Mouse (Mus musculus) frontal cortex, postnatal 25 days (tissue): Measurements from ENCODE around the gene Tmx2.
"Not testable (repeated sequence)": the region's sequence is repeated elsewhere in the genome, so short reads cannot be mapped to it uniquely, and the experiment has no call there.

ENCODE experiments used
- DNase-seq, 2 experiments: peaks; one replicate each; pipeline ENCODE4 v3.0.0; 2022; ENCODE audit warnings: low spot score in 2 of 2

Tmx2 gene

DNA sequence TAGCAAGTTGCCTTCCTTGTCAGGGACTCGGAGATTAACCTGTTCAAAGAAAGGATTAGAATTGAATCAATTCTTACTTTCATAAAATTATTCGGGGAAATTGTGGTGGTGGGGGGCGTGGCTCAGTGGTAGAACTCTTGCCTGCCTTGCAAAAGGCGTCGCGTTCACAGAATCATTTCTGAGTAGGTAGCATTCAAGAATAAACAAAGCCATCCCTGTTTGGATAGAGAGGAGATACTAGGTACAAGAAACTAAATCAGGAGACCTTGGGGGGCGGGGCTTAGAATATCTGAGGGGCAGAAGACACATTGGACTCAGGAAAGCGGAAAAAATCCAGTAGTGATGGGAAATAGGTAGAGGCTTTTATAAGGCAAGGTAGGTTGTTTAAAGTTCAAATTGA lies at the start of gene Tmx2:
Gene Tmx2 (minus strand): TSS at position 125 of the 400 bp plus-strand sequence.
- no peak for DNase-seq

DNA sequence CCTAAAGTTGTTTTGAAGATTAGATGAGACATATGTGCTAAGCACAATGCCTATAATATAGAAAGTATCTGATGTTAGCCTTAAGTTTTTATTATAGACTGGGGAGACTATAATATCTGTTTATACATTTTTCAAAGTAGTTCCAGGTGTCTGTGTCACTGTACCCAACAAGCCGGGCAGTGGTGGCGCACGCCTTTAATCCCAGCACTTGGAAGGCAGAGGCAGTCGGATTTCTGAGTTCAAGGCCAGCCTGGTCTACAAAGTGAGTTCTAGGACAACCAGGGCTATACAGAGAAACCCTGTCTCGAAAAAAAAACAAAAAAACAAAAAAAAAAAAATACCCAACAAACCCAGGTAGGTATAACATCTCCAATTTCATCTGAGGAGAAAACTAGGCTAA lies 49.3 kb upstream of the Tmx2 start:
- not testable (repeated sequence) for DNase-seq

DNA sequence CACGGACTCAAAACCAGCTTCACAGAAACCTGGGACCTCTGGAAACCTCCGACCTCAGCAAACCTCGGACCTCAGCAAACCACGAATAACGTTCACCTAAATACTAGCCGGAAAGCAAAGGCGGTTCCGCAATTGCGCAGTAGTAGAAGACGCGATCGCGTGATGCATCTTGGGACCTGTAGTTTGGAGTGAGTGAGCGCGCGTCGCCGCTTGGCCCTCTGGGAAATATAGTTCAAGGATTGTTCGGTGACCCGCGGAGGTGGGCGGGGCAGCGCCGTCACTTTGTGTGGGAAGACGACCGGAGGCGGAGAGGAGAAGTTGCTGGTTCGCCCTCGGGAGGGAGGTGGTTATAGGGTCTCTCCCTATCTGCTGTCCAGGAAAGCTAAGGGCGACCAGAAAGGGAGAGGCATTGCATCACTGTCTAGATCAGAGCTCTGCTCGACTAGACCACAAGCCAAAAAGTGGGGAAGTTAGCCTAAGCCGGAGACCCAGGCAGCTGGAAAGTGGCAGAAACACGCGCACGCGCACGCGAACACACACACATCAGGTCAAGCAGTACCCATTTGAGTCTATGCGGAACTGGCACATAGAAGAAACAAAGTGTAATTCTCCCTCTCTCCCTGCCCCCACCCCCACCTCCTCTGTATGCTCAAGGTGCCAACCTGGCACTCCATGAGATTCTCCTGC lies 48.4 kb upstream of the Tmx2 start, which contains the start of gene Clp1:
Gene Clp1 (minus strand): TSS at position 179 of the 687 bp plus-strand sequence.
- peak; percentile 88 to 96 for DNase-seq

DNA sequence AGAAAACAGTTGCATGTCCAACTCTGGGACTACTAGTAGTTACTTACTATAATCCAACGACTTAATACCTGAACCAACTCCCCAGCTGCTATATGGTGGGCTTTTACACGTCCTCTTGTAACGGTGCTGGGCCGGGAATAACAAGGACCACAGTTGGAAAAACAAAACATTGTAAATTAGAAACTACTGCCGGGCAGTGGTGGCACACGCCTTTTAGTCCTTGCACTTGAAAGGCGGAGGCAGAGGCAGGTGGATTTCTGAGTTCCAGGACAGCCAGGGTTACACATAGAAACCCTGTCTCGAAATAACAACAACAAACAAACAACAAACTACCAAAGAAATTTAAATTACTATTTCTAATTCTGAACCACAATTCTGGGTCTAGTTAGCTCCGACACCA lies 47.8 kb upstream of the Tmx2 start:
- no peak for DNase-seq

DNA sequence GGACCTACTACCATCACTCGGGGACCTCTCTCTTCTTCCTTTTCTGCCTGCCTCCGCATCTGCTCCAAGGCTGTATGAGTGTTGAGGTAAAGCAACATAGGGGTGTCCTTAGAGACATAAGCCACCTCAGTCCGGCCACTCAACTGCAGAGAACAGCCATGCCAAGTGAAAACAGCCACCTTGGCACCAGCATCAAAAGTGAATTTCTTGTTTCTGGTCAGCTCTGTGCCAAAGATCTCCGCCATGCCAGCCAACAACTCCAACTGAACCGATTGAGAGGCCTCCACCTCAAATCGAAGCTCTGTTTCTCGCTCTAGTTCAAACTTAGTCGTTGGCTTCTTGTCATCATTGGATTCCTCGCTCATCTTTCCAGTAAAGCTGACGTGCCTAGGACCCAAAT lies 46.8 kb upstream of the Tmx2 start:
- DNase-seq: no peak

DNA sequence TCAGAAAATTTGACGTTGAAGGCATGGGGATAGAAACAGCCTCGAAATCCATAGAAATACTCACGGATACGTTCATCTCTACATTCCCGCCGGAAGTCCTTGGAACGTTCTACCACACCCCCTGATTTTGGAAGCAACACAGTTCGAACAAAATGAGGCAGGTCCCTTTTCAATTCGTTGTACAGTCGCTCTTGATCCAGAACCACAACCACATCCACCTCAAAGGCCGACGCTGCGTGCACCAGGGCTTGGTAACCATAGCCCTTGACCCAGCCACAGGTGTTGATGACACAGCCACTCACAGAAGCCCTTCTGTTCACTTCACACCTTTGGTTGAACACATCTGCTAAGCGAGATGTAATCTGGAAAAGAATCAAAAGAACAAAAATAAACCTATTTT lies 44.9 kb upstream of the Tmx2 start:
- DNase-seq: no peak

DNA sequence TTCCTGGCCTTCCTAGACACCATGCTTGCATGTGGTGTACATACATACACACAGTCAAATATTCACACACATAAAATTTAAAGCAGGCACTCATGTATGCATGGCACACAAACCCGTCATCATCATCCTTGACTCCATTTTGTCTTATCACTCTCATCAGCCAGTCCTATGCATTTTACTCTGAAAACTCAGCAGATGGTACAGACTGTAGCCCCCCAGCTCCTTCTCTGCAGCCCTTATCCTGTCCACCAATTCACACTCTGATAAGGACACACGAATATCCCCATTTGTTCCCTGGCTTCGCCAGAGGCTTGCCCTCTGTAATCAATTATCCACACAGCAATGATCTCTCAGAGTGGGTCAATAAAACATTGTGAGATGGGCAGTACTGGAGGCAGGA lies 42.2 kb upstream of the Tmx2 start:
- no peak for DNase-seq

DNA sequence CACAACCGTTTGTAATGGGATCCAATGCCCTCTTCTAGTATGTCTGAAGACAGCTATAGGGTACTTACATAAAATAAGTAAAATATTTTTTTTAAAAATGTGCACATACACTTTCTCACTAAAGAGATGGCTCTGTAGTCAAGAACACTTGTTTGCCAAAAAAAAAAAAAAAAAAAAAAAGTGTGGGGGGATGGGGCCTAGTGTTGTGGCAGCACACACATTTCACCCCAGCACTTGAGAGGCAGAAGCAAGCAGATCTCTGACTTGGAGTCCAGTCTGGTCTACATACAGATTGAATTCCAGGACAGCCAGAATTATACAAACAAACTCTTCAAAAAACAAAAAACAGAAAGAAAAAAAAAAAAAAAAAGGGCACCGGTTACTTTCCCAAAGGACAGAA lies 41.8 kb upstream of the Tmx2 start:
- no peak for DNase-seq

DNA sequence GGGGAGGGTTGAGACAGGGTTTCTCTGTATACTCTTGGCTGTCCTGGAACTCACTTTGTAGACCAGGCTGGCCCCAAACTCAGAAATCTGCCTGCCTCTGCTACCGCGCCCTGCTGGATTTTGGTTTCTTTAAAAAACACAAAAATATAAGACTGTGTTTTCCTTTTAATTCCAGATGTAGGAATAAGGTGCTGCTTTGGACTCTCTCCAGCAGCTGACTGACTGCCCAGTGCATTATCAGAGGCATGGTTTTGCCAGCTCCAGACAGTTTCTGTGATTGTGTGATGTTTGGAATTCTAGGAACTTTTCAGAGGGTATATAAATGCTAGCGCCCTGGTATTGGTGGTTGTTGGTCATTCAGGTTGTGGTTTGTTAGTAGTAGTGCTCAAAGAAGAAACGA lies 38.4 kb upstream of the Tmx2 start:
- DNase-seq: no peak

DNA sequence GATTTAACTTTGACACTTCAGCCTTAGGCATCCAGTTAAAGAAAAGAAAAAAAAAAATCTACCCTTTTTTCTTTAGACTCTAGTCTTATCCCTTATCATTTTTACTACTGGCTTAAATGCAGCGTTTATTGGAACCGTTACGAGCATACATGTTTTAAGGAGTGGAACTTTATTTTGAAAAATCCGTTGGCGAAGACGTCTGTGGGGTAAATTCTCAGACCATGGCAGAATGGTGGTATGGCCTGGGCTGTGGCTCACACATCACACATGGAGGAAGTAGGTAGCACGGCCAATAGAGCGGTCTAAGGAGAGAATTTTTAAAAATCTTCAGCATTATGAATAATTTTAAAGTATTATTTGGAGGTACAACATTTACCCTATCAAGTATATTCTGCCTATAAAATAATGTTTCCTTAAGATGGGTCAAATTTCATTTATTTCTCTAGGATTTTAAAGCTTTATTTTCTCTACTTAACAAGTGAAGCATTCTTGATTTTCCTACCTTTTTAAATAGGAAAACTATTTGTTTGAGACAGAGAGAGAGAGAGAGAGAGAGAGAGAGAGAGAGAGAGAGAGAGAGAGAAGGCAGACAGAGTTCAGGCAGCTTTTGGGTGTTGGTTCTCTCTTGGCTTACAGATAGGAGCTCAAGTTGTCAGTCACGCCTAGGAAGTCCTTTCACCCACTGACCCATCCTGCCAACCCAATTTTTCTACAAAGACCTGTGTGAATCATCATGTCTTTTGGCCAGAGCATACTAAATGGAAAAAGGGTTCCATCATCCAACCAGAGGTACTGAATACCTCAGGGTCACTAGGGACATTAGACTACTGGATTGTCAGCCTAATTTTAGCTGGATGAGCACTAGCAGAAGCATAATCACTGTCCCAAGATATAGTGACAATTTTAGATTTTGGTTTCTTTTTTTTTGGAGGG lies 37.7 kb upstream of the Tmx2 start:
- DNase-seq: no peak

DNA sequence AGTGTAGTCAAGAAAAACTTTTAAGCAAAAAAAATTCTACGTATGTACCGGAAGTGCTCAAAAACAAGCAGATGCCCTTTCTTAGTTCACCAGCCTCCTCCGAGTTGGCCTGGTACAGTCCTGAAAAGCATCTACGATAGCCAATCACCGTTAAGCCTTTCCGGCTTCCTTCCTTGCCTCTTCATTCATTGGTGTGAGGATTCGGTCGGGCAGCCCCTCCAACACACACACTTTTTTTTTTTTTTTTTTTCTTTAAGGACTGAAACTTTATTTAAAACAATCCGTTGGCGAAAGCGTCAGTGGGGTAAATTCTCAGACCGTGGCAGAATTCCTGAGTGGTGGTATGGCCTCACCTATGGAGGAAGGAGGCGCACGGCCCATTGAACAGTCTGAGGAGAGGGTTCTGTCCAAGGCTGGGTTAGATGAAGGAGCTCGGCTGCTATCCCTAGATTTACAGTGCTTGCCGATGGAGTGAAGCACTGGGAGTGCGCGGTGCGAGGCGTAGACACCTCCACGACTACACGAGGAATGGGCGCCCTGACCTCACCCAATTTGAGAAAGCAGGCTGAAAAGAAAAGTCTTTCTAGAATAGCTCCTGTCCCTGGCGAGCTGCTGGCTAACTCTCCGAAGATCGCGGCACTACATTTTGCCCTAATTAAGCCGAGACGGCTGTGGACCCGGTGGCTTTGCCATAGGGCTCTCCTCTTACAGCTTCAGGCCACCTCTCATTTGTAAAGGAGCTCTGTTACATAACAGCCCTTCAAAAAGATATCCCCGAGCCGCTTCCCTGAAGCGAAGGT lies 36.8 kb upstream of the Tmx2 start:
- DNase-seq: peak; percentile 46 to 59

DNA sequence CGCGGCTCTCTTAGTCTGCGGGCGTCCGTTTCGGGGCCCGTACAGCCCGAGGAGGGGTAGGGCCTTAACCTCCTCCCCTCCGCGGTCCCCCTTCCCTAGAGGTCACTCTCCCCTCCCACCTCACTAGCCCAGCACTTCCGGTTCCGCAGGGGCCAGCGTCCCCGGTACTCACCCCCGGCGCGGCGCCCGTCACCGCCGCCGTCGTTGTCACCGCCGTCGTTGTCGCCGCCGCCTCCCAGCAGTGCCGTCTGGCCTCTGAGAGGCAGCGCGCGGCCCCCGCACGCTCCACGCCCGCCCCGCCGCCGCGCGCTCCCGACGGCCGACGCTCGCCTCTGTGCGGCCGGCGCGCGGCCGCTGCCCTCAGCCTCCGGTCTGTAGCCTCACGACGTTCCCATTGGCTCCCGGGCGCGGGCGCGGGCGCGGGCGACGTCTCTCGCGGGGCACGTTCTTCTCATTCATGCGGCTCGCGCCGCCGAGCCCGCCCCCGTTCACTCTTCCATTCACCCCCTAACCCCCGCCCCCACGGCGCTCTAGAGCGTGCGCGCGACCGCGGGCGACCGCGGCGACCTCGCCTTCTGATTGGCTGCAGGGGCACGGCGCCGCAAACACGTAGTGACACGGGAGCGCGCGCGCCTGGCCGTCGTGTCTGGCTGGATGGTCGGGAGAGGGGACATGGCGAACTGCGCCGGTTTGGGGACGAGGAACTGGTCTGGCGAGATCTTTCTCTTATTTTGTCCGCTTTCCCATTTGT lies 36.0 kb upstream of the Tmx2 start, which contains the start of gene Zdhhc5:
Gene Zdhhc5 (minus strand): TSS at position 370 of the 751 bp plus-strand sequence.
- DNase-seq: peak; percentile 96 to 97

DNA sequence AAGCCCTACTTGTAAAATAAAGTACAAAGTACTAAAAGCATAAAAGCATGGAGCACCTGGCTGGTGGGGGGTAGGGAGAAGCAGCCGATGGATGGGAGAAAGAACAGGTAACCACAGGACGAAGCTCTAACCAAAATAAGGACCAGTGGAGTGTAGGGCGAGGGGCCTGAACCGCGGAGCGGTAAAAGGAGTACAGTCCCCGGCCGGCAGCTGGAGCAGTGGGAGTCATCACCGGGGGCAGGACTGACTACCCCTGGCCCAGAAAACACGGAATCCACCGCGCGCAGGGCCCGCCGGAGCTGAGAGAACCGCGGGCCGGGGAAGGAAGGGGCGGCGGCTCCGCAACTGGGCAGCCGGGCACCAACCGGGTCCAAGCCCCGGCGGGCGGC lies 35.5 kb upstream of the Tmx2 start:
- DNase-seq: no peak

DNA sequence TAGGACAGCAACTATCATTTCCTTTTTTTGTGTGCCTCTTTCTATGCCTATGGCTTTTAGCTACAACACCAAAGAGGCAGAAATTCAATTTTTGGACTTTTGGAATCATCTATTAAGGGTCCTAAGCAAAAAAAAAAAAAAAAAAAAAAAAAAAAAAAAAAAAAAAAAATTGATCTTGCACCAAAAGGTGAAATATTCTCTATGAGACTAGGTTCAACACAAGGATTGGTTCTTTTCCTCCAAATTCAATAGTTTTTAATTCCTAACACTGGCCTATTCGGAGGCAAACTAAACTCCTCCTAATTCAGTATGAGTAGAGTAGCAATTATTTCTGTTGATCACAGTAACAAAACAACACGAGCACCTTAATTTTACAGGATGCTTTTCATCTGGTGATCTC lies 33.0 kb upstream of the Tmx2 start:
- DNase-seq: no peak

DNA sequence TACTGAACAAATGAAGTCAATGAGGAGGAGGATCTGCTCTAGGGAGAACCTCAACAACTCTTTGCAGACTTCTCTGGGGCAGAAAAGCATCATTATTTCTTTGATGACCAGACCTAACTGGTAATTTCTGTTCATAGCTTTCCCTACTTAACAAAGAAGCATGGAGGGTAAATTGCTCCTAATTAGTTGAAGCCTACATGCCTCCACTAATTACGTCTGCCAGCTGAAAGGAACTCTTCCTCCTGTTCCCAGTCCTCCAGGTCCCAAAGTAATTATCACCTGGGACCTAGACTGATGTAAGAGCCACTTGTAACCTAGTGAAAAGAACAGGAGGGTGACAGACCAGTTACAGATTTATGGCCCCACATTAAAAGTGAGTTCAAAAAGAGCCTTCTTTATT lies 28.6 kb upstream of the Tmx2 start:
- DNase-seq: no peak

DNA sequence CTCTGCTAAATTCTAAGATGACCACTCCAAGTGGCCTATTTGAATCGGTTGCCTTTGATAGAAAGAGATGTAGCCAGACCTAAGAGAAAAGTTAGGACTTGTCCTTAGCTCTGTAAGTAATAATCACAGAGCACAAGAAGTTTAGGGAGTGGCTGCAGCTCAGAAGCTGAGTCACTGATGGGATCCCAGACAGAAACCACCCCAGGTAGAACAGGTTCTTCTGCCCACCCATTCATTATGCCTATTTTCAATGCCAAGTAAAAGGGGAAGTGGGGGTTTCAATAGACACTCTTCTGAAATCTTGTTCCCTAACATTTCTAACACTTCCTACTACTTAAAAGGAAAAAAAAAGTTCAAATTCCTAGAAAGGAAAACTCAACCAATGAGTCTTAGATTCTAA lies 26.4 kb upstream of the Tmx2 start:
- no peak for DNase-seq

DNA sequence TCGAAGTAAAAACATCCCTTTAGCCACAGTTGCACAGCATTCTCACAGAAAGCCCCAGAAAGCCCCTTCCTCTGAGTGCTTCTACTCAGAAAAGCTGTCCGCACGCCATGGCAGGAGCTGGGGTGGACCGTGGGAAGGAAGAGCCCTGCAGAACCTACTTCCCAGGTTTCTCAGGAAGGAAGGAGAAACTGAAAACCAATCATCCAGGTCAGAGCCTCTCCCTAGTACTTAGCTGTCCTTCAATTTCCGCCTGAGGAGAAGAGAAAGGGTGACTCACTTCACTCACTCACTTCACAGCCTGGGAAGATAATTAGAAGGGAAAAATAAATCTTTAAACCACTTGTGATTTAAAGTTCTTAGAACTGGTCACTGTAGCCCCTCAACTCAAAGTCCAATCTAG lies 25.4 kb upstream of the Tmx2 start:
- DNase-seq: no peak

DNA sequence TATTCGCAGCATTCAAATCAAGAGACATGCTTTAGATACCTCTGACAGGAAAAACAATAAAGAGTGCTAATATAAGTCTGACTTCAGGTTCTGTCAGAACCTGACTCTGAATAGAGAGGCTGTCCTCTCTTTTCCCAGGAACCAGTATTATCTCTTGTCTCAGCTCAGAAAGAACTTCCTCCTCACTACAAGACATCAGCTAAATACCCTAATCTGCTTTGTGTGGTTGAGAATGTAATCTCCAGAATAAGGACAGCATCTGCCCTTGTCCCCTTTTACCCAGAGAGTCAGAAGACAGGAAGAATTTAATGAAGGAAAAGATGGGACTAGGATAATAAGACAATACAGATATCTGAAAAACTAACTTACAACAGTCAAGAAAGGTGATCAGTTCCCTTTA lies 24.6 kb upstream of the Tmx2 start:
- DNase-seq: no peak

DNA sequence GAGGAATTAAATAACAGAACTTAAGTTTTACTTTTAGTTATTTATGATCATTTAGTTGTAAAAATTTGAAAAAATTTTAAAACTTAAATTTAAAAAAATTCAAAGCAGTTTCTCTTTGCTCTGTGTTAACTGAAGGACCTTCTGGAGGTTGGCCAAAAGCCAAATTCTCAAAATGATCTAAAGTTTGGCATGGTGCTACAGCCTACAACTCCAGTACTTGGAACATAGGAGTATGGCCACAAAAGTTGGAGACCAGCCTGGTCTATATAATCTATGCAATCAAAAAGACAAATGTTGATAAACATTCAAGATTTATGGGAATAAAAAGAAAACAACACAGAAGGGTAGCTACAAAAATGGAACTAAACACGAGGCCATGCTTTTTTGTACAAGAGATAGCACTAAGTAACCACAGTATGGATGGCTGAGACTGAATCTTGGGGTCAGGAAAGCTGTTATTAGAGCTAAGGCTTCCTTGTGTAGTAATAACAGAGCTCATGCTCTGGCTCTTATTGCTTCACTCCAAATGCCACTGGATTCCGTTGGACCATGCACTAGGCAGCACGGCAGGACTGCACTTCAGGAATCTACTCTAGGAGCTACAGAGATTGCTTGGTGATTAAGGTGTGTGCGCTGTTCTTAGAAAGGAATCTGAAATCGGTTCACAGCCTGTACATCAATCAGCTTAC lies 16.2 kb upstream of the Tmx2 start:
- DNase-seq: no peak

DNA sequence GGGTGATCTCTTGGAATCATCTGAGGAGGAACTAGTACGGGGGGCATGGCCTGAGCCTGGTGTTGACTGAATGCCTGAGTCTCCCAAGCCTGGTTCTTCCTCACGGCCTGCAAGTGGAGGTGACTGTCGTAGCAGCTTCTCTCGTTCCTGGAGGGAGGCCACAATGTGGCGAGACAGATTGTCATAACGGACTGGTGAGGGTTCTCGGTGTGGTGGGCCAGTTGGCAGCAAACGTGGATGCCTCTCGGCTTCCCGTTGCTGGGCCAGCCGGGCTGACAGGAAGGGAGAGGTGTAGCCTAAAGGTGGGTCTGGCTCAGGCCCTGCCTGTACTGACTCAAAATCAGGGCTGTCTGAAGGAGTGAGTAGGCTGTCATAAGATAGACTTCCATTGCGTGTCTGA lies 11.1 kb upstream of the Tmx2 start:
- no peak for DNase-seq
